Mouse (Mus musculus) MEL (cell line): ENCODE results near the gene Cdca4. TPM values are rescaled to one million over a fixed set of nuclear protein-coding genes. Genes with fewer than 3 reads are reported as not detected.

Experiments
- DNase-seq: peaks from one replicate; pipeline ENCODE4 v3.0.0; 2011; ENCODE audit warnings: low read depth, low spot score
- H3K27ac ChIP-seq: 2 replicates; pipeline ENCODE4 v1.5.1; 2012; ENCODE audit warnings: low read depth, mild to moderate bottlenecking, control low read depth, low read length, moderate library complexity; ENCODE audit not compliant: control insufficient read depth
- H3K27me3 ChIP-seq, 2 experiments: fragments of 150-350 bp in 1 of 2; sonication (generic) in 1 of 2; 2 replicates each; pipeline ENCODE4 v1.6.1; 2012; ENCODE audit warnings: low read length in 2 of 2, mild to moderate bottlenecking in 2 of 2, improper control_type of control experiment in 1 of 2, moderate library complexity in 1 of 2; ENCODE audit not compliant: insufficient read depth in 2 of 2, control insufficient read depth in 1 of 2
- H3K36me3 ChIP-seq, 2 experiments: 2 replicates each; pipeline ENCODE4 v1.6.1; 2012 to 2014; ENCODE audit warnings: low read length in 2 of 2, improper control_type of control experiment in 1 of 2, inconsistent platforms in 1 of 2, mild to moderate bottlenecking in 1 of 2; ENCODE audit not compliant: insufficient read depth in 2 of 2, control insufficient read depth in 1 of 2
- H3K4me1 ChIP-seq, 2 experiments: fragments of 150-350 bp in 1 of 2; sonication (generic) in 1 of 2; 2 replicates each; pipeline ENCODE4 v1.6.1; 2012; ENCODE audit warnings: low read length in 2 of 2, improper control_type of control experiment in 1 of 2, mild to moderate bottlenecking in 1 of 2; ENCODE audit not compliant: insufficient read depth in 2 of 2, control insufficient read depth in 1 of 2
- H3K4me3 ChIP-seq, 2 experiments: fragments of 150-350 bp in 1 of 2; sonication (generic) in 1 of 2; 2 replicates each; pipeline ENCODE4 v1.5.1; 2012; ENCODE audit warnings: low read depth in 2 of 2, low read length in 2 of 2, mild to moderate bottlenecking in 2 of 2, moderate library complexity in 2 of 2, control low read depth in 1 of 2, improper control_type of control experiment in 1 of 2; ENCODE audit not compliant: control insufficient read depth in 1 of 2, insufficient read depth in 1 of 2
- H3K79me2 ChIP-seq: 2 replicates; pipeline ENCODE4 v1.6.1; 2012; ENCODE audit warnings: mild to moderate bottlenecking, low read length, moderate library complexity; ENCODE audit not compliant: control insufficient read depth, poor library complexity, insufficient read depth
- H3K9ac ChIP-seq: 2 replicates; pipeline ENCODE4 v1.6.1; 2012; ENCODE audit warnings: low read depth, mild to moderate bottlenecking, control low read depth, low read length, moderate library complexity; ENCODE audit not compliant: control insufficient read depth, poor library complexity, severe bottlenecking
- H3K9me3 ChIP-seq: fragments of 150-350 bp; sonication (generic); replicated peaks from 2 replicates; pipeline ENCODE4 v1.6.1; 2012; ENCODE audit warnings: mild to moderate bottlenecking, low read length, improper control_type of control experiment, moderate library complexity; ENCODE audit not compliant: insufficient read depth
- CTCF ChIP-seq, 3 experiments: IDR thresholded peaks in 2 of 3; conservative IDR thresholded peaks in 1 of 3; 2 replicates each; pipeline ENCODE4 v1.5.1; 2011 to 2012; ENCODE audit warnings: low read length in 3 of 3, low read depth in 2 of 3, mild to moderate bottlenecking in 2 of 3, improper control_type of control experiment in 1 of 3, inconsistent platforms in 1 of 3, mixed read lengths in 1 of 3, moderate library complexity in 1 of 3; ENCODE audit not compliant: control insufficient read depth in 1 of 3, insufficient read depth in 1 of 3, poor library complexity in 1 of 3, severe bottlenecking in 1 of 3
- EP300 ChIP-seq, 2 experiments: IDR thresholded peaks; 2 replicates each; pipeline ENCODE4 v1.6.1; 2011; ENCODE audit warnings: improper control_type of control experiment in 2 of 2, low read length in 2 of 2, low read depth in 1 of 2, mild to moderate bottlenecking in 1 of 2
- ETS1 ChIP-seq: IDR thresholded peaks from 2 replicates; pipeline ENCODE4 v1.6.1; 2012; ENCODE audit warnings: low read depth, mild to moderate bottlenecking, inconsistent platforms, low read length, improper control_type of control experiment, moderate library complexity
- GABPA ChIP-seq: IDR thresholded peaks from 2 replicates; pipeline ENCODE4 v1.6.1; 2012; ENCODE audit warnings: low read depth, mild to moderate bottlenecking, inconsistent platforms, low read length, improper control_type of control experiment, moderate library complexity
- GATA1 ChIP-seq: IDR thresholded peaks from 2 replicates; pipeline ENCODE4 v1.6.1; 2011; ENCODE audit warnings: low read depth, low read length, improper control_type of control experiment
- JUND ChIP-seq: IDR thresholded peaks from 2 replicates; pipeline ENCODE4 v1.6.1; 2011; ENCODE audit warnings: low read depth, mild to moderate bottlenecking, improper control_type of control experiment, low read length
- MAFK ChIP-seq: IDR thresholded peaks from 2 replicates; pipeline ENCODE4 v1.6.1; 2011; ENCODE audit warnings: low read depth, mild to moderate bottlenecking, low read length, improper control_type of control experiment, borderline replicate concordance
- MAX ChIP-seq: IDR thresholded peaks from 2 replicates; pipeline ENCODE4 v1.6.1; 2011; ENCODE audit warnings: low read length, improper control_type of control experiment
- MXI1 ChIP-seq: IDR thresholded peaks from 2 replicates; pipeline ENCODE4 v1.6.1; 2011; ENCODE audit warnings: mild to moderate bottlenecking, low read depth, low read length, improper control_type of control experiment
- MYB ChIP-seq: IDR thresholded peaks from 2 replicates; pipeline ENCODE4 v1.6.1; 2011; ENCODE audit warnings: mild to moderate bottlenecking, low read depth, low read length, improper control_type of control experiment
- MYC ChIP-seq: IDR thresholded peaks from 2 replicates; pipeline ENCODE4 v1.6.1; 2011; ENCODE audit warnings: low read depth, mild to moderate bottlenecking, low read length, improper control_type of control experiment, moderate library complexity
- POLR2AphosphoS5 ChIP-seq: IDR thresholded peaks from 2 replicates; pipeline ENCODE4 v1.6.1; 2012; ENCODE audit warnings: low read depth, borderline replicate concordance, mild to moderate bottlenecking, inconsistent platforms, low read length, moderate library complexity, mixed read lengths
- RCOR1 ChIP-seq: IDR thresholded peaks from 2 replicates; pipeline ENCODE4 v1.6.1; 2012; ENCODE audit warnings: low read depth, mild to moderate bottlenecking, inconsistent platforms, low read length, improper control_type of control experiment
- SIN3A ChIP-seq: IDR thresholded peaks from 2 replicates; pipeline ENCODE4 v1.6.1; 2012; ENCODE audit warnings: low read length, improper control_type of control experiment, inconsistent platforms
- TAL1 ChIP-seq: IDR thresholded peaks from 2 replicates; pipeline ENCODE4 v1.6.1; 2012; ENCODE audit warnings: mild to moderate bottlenecking, inconsistent platforms, low read length, moderate library complexity, mixed read lengths
- USF1 ChIP-seq: IDR thresholded peaks from 2 replicates; pipeline ENCODE4 v1.6.1; 2014; ENCODE audit warnings: low read depth, mild to moderate bottlenecking, inconsistent platforms, low read length, improper control_type of control experiment, moderate library complexity
- USF2 ChIP-seq, 2 experiments: IDR thresholded peaks; 2 replicates each; pipeline ENCODE4 v1.6.1; 2011 to 2012; ENCODE audit warnings: improper control_type of control experiment in 2 of 2, low read length in 2 of 2, borderline replicate concordance in 1 of 2, inconsistent platforms in 1 of 2, low read depth in 1 of 2, mild to moderate bottlenecking in 1 of 2; ENCODE audit not compliant: insufficient read depth in 1 of 2
- ZC3H11A ChIP-seq: IDR thresholded peaks from 2 replicates; pipeline ENCODE4 v1.6.1; 2012; ENCODE audit warnings: low read depth, mild to moderate bottlenecking, inconsistent platforms, low read length, improper control_type of control experiment
- polyA plus RNA-seq, 2 experiments: library from polyadenylated mRNA; stranded (reverse) in 1 of 2; unstranded in 1 of 2; fragments of >175 nt in 1 of 2; fragments of >200 nt in 1 of 2; gene quantifications; 2 replicates each; pipeline versions ENCODE4 v1.2.1 to v1.2.4; 2012; ENCODE audit warnings: low replicate concordance in 2 of 2, low read depth in 1 of 2; ENCODE audit not compliant: insufficient read length in 2 of 2, insufficient read depth in 1 of 2, missing spikeins in 1 of 2
- total RNA-seq: library from RNA; depleted of rRNA; stranded (reverse); fragments of 300-350 nt; gene quantifications from 2 replicates; pipeline ENCODE4 v1.2.3, GENCODE M21; 2012

Gene Cdca4
- total and polyA plus RNA-seq, 3 experiments: 274 to 279 TPM; not detected in 1

- no peaks in the 10 kb centered on the region for H3K36me3 ChIP-seq
- TF ChIP-seq GATA1 (no peak), ETS1 (no peak), POLR2AphosphoS5 (no peak), ZC3H11A (no peak), MYC (no peak)
- TF ChIP-seq, all 39 proteins: peak for 0
- Histone ChIP-seq H3K27ac (no peak overlapping the region), H3K79me2 (no peaks in the 10 kb centered on the region), H3K27me3 (no peaks in the 10 kb centered on the region), H3K4me1 (peaks cover 0 to 22% of the 10 kb centered on the region in 2 experiments; a peak in 3 of 4 replicates), H3K4me3 (no peak overlapping the region), H3K9ac (no peak overlapping the region), H3K9me3 (no peaks in the 10 kb centered on the region)
- no peak for DNase-seq
Measured at GRCm38 (mm10) chr12:112857021-112857925, 28.1 kb upstream of the Cdca4 start.

GRCm38 (mm10) chr12:112856338-112856737, 27.1 kb upstream of the Cdca4 start:
- TF ChIP-seq CTCF (IDR thresholded peaks at IDR 0.05 in 2 of 3, conservative IDR thresholded peaks at IDR 0.05 in 1 of 3; ENCODE audit: control insufficient read depth in 1 of 3, insufficient read depth in 1 of 3, low read depth in 2 of 3, low read length in 3 of 3, poor library complexity in 1 of 3, severe bottlenecking in 1 of 3): peak in 1 of 3 experiments; percentile 12; a peak in 1 of 6 replicates
- TF ChIP-seq JUND: no peak
- Histone ChIP-seq H3K4me3 (no peak overlapping the region), H3K27ac (no peak overlapping the region), H3K9me3 (no peaks in the 10 kb centered on the region), H3K36me3 (peaks cover 0 to 1% of the 10 kb centered on the region in 2 experiments; a peak in 2 of 4 replicates), H3K9ac (no peak overlapping the region), H3K4me1 (peaks cover under 1 to 17% of the 10 kb centered on the region in 2 experiments; a peak in 3 of 4 replicates), H3K27me3 (no peaks in the 10 kb centered on the region), H3K79me2 (no peaks in the 10 kb centered on the region)
- DNase-seq: no peak

GRCm38 (mm10) chr12:112854610-112855333, 25.5 kb upstream of the Cdca4 start:
- Histone ChIP-seq H3K79me2 (no peaks in the 10 kb centered on the region), H3K4me1 (peaks cover 2 to 8% of the 10 kb centered on the region in 2 experiments; a peak in 3 of 4 replicates), H3K4me3 (no peak overlapping the region), H3K27ac (no peak overlapping the region), H3K36me3 (peaks cover 0 to 5% of the 10 kb centered on the region in 2 experiments; a peak in 2 of 4 replicates), H3K9ac (no peak overlapping the region), H3K27me3 (no peaks in the 10 kb centered on the region), H3K9me3 (no peaks in the 10 kb centered on the region)
- TF ChIP-seq MXI1: peak; percentile 46; the same call in 1 of the 2 replicates
- peak in 1 of 2 experiments; percentile 25; a peak in 1 of 4 replicates for TF ChIP-seq EP300 (IDR thresholded peaks at IDR 0.05; ENCODE audit: low read depth in 1 of 2, low read length in 2 of 2)
- TF ChIP-seq POLR2AphosphoS5: peak; percentile 88; the same call in 1 of the 2 replicates
- TF ChIP-seq SIN3A: peak; percentile 42; the same call in 1 of the 2 replicates
- TF ChIP-seq RCOR1: peak; percentile 48
- TF ChIP-seq GATA1: 0 out of 2 replicates have a peak, but pooled peaks have one; percentile 38
- TF ChIP-seq TAL1: no peak
- TF ChIP-seq GABPA: no peak
- TF ChIP-seq MYB: no peak
- peak; percentile 92 for TF ChIP-seq MAX
- TF ChIP-seq USF1: peak; percentile 97
- no peak for TF ChIP-seq MAFK
- peak; percentile 54 to 84; a peak in 3 of 4 replicates for TF ChIP-seq USF2 (IDR thresholded peaks at IDR 0.05; ENCODE audit: borderline replicate concordance in 1 of 2, insufficient read depth in 1 of 2, low read depth in 1 of 2, low read length in 2 of 2)
- TF ChIP-seq ZC3H11A: no peak
- DNase-seq: peak; percentile 76
